Comparison of ENCODE assay signal across 8 mouse cellular contexts in genomic region chr1:153092237-153092975, GRCm38 (mm10).
DNase-seq lines count a peak whose midpoint lies in the region; ATAC-seq lines count a peak whose summit lies in the region.

No protein-coding gene starts in this region.

- H3K9ac ChIP-seq in hindbrain, embryonic 16.5 days (ENCODE audit: low read depth, low read length): no peak overlapping the region

- H3K4me2 ChIP-seq in hindbrain, embryonic 16.5 days (ENCODE audit: low read length): no peak overlapping the region

- DNase-seq in urinary bladder, adult 18-20 months (ENCODE audit: low spot score in 2 of 2): peak; percentile 45 to 77
- DNase-seq in urinary bladder, adult 2 months (ENCODE audit: low spot score): no peak
- DNase-seq in gastrocnemius, adult 8-10 months (ENCODE audit: low spot score in 2 of 2): peak; percentile 83 to 85
- DNase-seq in left cerebral cortex, adult 18-20 months (ENCODE audit: low spot score in 2 of 2): peak; percentile 60 to 62
- peak; percentile 85 for DNase-seq in mesoderm, embryonic 11.5 days (ENCODE audit: low read depth, low spot score)
- peak; percentile 65 for DNase-seq in right cerebral cortex, postnatal 4 days

- WGBS in hindbrain, embryonic 16.5 days: 55% methylated on average over 5 of the region's 5 CpGs

- H3K9me3 ChIP-seq in hindbrain, embryonic 16.5 days (ENCODE audit: control insufficient read depth, low read length): no peaks in the 10 kb centered on the region

- no peaks in the 10 kb centered on the region for H3K36me3 ChIP-seq in hindbrain, embryonic 16.5 days (ENCODE audit: control insufficient read depth, insufficient read depth, low read length)

- ATAC-seq in common myeloid progenitor, adult 5-6 weeks (replicated peaks; ENCODE audit: low read depth, poor library complexity, severe bottlenecking): peak; percentile 91
- ATAC-seq in hindbrain, embryonic 16.5 days: peak; percentile 79

- no peak overlapping the region for H3K4me3 ChIP-seq in hindbrain, embryonic 16.5 days (ENCODE audit: low read length)

- H3K27me3 ChIP-seq in hindbrain, embryonic 16.5 days (replicated peaks; ENCODE audit: control insufficient read depth, insufficient read depth, low read length): 0 out of 2 replicates have a peak, but pooled peaks cover 3% of the 10 kb centered on the region

- no peaks in the 10 kb centered on the region for H3K4me1 ChIP-seq in hindbrain, embryonic 16.5 days (ENCODE audit: control insufficient read depth, insufficient read depth, low read depth, low read length)

- no peak overlapping the region for H3K27ac ChIP-seq in hindbrain, embryonic 16.5 days (ENCODE audit: low read depth, low read length)
